Mouse (Mus musculus) C2C12 (cell line): ENCODE data around the gene Olfr13. TPM values are rescaled to one million over a fixed set of nuclear protein-coding genes. Genes with fewer than 3 reads are reported as not detected.
"Not testable (repeated sequence)": the region's sequence is repeated elsewhere in the genome, so short reads cannot be mapped to it uniquely, and the experiment has no call there.

ENCODE experiments used
- H3K27me3 ChIP-seq: one replicate; pipeline ENCODE4 v1.6.1; 2011; ENCODE audit not compliant: control insufficient read depth, insufficient read depth, insufficient read length
- H3K36me3 ChIP-seq: one replicate; pipeline ENCODE4 v1.6.1; 2011; ENCODE audit not compliant: control insufficient read depth, insufficient read depth
- H3K4me3 ChIP-seq: one replicate; pipeline ENCODE4 v1.5.1; 2011; ENCODE audit warnings: mild to moderate bottlenecking, control low read depth; ENCODE audit not compliant: poor library complexity, insufficient read depth, severe bottlenecking
- H3K79me2 ChIP-seq: one replicate; pipeline ENCODE4 v1.6.1; 2011; ENCODE audit not compliant: control insufficient read depth, insufficient read depth
- H3K79me3 ChIP-seq: one replicate; pipeline ENCODE4 v1.6.1; 2011; ENCODE audit warnings: low read depth, control low read depth
- H3ac ChIP-seq: one replicate; pipeline ENCODE3; 2011; ENCODE audit warnings: low read depth; ENCODE audit not compliant: control insufficient read depth, insufficient read length
- CEBPB ChIP-seq: IDR thresholded peaks from one replicate; pipeline ENCODE4 v1.6.1; 2011; ENCODE audit warnings: low read depth, mild to moderate bottlenecking, control low read depth, moderate library complexity
- CTCF ChIP-seq: IDR thresholded peaks from one replicate; pipeline ENCODE4 v1.5.1; 2011; ENCODE audit not compliant: control insufficient read depth, insufficient read depth, insufficient read length
- FOSL1 ChIP-seq: IDR thresholded peaks from one replicate; pipeline ENCODE4 v1.8.0; 2011; ENCODE audit warnings: mild to moderate bottlenecking, low read length; ENCODE audit not compliant: poor library complexity, insufficient read depth, severe bottlenecking
- MAX ChIP-seq: IDR thresholded peaks from one replicate; pipeline ENCODE4 v1.6.1; 2011; ENCODE audit warnings: mild to moderate bottlenecking, control low read depth
- MYOD1 ChIP-seq: IDR thresholded peaks from one replicate; pipeline ENCODE4 v1.6.1; 2011; ENCODE audit warnings: low read depth; ENCODE audit not compliant: control insufficient read depth, insufficient read length
- MYOG ChIP-seq: IDR thresholded peaks from one replicate; pipeline ENCODE4 v1.6.1; 2011; ENCODE audit not compliant: control insufficient read depth, insufficient read length; ENCODE audit errors: extremely low read depth
- USF1 ChIP-seq: IDR thresholded peaks from one replicate; pipeline ENCODE4 v1.6.1; 2011; ENCODE audit warnings: low read depth, mild to moderate bottlenecking, control low read depth, moderate library complexity
- long read RNA-seq, 2 experiments: library from polyadenylated mRNA; unstranded; transcript quantifications; one replicate each; pipeline ENCODE4 v2.0.0; 2019 to 2020
- polyA plus RNA-seq: library from polyadenylated mRNA; unstranded; fragments of >200 nt; fragmentation: generic; extraction: Trizol; gene quantifications from one replicate; pipeline ENCODE4 v1.2.1, GENCODE M21; 2012; ENCODE audit warnings: missing spikeins

Olfr13 gene
- not detected for polyA plus RNA-seq
- long read RNA-seq, experiment 1: 0 reads
- long read RNA-seq, experiment 2: 0 reads

DNA sequence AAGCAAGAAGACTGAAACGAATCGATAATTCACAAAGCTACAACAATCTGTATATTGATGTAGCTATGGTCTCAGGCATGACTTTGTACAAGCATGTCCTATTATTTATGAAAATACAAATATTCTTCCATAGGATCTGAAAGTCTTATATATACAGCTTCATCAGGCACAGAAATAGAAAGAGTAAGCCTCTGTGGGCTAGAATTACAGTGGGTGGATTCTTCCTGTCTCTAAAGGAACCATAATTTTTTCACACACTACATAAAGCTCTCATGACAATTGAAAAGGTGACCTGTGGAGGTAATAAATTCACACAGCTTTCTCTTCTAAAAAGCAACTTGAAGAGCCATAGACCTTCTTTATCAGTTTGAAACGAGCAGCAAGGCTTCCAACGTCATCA lies at the start of gene Olfr13:
Gene Olfr13, plus strand, starts transcription at position 301 of the 400 bp plus-strand sequence.
- Histone ChIP-seq H3K79me2 (no peaks in the 10 kb centered on the region), H3ac (no peak within 1 kb of the TSS), H3K79me3 (no peaks in the 10 kb centered on the region), H3K27me3 (no peaks in the 10 kb centered on the region), H3K36me3 (no peaks in the 10 kb centered on the region), H3K4me3 (no peak within 1 kb of the TSS)
- TF ChIP-seq USF1 (no peak), FOSL1 (no peak), MYOD1 (no peak), CTCF (no peak), CEBPB (no peak), MAX (no peak), MYOG (no peak)

DNA sequence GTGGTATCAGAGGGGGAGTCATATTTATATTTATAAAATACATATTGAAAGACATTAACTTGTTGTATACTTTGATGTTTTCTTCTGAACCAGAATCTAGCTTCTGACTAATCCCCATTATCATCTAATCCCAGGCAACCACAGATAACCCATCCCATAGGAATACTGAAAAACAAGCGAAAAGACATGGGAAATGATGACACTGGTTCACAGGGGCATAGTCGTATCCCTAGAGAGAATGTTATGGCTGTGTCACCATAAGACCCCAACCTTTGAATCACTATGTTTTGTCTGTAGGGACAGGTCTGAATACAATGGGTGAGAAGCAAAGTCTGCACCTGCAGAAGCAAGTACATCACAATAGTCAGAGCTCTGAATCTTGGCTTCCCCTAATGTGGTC lies 25.7 kb upstream of the Olfr13 start, which contains the start of gene Olfr237-ps1:
Gene Olfr237-ps1, plus strand, starts transcription at position 301 of the 400 bp plus-strand sequence.
- H3K79me3 ChIP-seq, H3K4me3 ChIP-seq, H3ac ChIP-seq, H3K27me3 ChIP-seq, H3K79me2 ChIP-seq, H3K36me3 ChIP-seq: not testable (repeated sequence)

DNA sequence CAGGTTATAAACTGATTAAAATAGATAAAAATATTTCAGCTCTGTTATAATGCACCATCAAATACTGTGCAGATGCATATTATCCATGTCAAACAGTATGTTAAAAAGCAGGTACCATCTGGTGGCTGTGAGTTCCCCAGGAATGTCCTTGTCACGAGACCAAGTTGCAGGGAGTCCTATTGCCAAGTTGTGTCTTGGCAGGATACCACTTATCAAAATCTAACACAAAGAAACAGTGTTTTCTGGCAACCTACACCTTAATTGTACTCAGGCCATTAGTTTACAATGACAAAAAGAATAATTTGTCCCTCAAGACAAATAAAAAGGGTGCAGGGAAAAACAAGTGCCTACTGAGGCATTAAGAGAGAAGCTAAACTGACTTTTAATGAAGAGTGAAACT lies 12.4 kb upstream of the Olfr13 start:
- H3K27me3 ChIP-seq: no peaks in the 10 kb centered on the region
- TF ChIP-seq MYOG (no peak), USF1 (no peak), CTCF (no peak), FOSL1 (no peak), CEBPB (no peak), MAX (no peak), MYOD1 (no peak)
- no peaks in the 10 kb centered on the region for H3K36me3 ChIP-seq
- no peak overlapping the region for H3K4me3 ChIP-seq
- H3ac ChIP-seq: no peak overlapping the region
- no peaks in the 10 kb centered on the region for H3K79me2 ChIP-seq
- no peaks in the 10 kb centered on the region for H3K79me3 ChIP-seq

DNA sequence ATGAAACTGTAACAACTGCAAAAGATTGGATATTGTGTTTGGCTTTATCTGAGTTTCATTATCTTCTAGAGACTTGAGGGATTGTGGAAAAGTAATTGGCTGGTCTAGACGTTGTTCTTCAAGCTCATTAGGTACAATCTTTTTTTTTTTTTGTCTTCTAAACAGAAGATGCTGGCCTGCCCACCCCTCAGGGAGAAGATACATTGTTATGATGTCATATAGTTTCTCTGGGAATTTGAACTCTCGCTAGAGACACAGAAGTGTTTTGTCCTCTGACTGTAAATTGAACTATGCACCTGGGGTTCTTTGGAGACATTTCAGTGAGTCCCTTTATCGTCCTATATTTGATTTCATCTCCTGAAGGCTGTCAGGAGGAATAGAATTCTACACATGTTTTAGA lies 9.0 kb upstream of the Olfr13 start, which contains the start of gene Olfr437:
Gene Olfr437, plus strand, starts transcription at position 301 of the 400 bp plus-strand sequence.
- TF ChIP-seq USF1 (no peak), MYOD1 (no peak), MAX (no peak), CEBPB (no peak)
- no peak within 1 kb of the TSS for H3K4me3 ChIP-seq
- no peaks in the 10 kb centered on the region for H3K79me3 ChIP-seq
- H3ac ChIP-seq: no peak within 1 kb of the TSS
- no peaks in the 10 kb centered on the region for H3K79me2 ChIP-seq
- no peaks in the 10 kb centered on the region for H3K27me3 ChIP-seq
- no peaks in the 10 kb centered on the region for H3K36me3 ChIP-seq

DNA sequence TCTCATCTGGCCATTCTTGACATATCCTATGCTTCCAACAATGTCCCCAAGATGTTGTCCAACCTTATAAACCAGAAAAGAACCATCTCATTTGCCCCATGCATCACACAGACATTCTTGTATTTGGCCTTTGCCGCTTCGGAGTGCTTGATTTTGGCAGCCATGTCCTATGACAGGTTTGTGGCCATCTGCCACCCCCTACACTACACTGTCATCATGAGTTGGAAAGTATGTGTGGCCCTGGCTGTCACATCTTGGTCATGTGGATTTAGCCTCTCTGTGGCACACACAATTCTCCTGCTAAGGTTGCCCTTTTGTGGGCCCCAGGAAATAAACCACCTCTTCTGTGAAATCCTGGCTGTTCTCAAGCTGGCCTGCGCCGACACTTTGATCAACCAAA lies 4.7 kb upstream of the Olfr13 start:
- H3K79me2 ChIP-seq: no peaks in the 10 kb centered on the region
- no peaks in the 10 kb centered on the region for H3K36me3 ChIP-seq
- H3K27me3 ChIP-seq: no peaks in the 10 kb centered on the region
- no peak overlapping the region for H3K4me3 ChIP-seq
- no peak overlapping the region for H3ac ChIP-seq
- no peaks in the 10 kb centered on the region for H3K79me3 ChIP-seq
- TF ChIP-seq CTCF: no peak
- no peak for TF ChIP-seq USF1
- TF ChIP-seq FOSL1: no peak
- no peak for TF ChIP-seq MYOD1

DNA sequence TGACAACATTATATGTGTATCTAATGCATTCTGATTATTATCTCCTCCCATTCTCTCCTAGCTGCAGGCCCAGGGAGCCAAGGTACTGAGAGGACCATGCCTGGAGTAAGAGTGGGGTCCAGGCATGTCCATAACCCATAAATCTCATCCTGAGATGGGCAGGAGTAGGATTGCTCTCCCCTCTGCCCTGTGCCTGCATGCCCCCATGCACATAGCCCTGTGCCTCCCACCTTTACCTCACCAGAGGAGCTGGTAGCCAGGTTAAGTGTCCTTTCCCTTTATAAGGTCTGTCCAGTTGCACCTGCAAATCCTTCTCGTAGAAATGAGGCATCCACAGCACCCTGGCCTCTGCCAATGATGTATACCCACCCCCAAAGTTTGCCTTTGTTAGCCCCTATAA lies 6.2 kb downstream of the Olfr13 start:
- Histone ChIP-seq H3K36me3 (no peaks in the 10 kb centered on the region), H3K27me3 (no peaks in the 10 kb centered on the region), H3K4me3 (no peak overlapping the region), H3ac (no peak overlapping the region), H3K79me3 (no peaks in the 10 kb centered on the region), H3K79me2 (no peaks in the 10 kb centered on the region)
- TF ChIP-seq CEBPB (no peak), USF1 (no peak), CTCF (no peak), FOSL1 (no peak), MAX (no peak), MYOD1 (no peak), MYOG (no peak)
